Mouse (Mus musculus): ENCODE measurements around the gene Adgrb3. TPM values are rescaled to one million over a fixed set of nuclear protein-coding genes. Genes with fewer than 3 reads are reported as not detected.
A peak's percentile ranks its signal among the peaks of the same experiment; 100 is the strongest.

Adgrb3 gene
- polyA plus RNA-seq, 1 experiment from 2014 or later: 2.1 TPM

- H3K4me3 ChIP-seq (ENCODE audit: low read depth, low read length): no peak overlapping the region
- H3K27ac ChIP-seq (ENCODE audit: low read depth, low read length): no peak overlapping the region
- ATAC-seq: no peak
- no peak overlapping the region for H3K9ac ChIP-seq (ENCODE audit: low read depth, low read length)
- 90% methylated on average over 1 of the region's 1 CpGs for WGBS
- H3K4me2 ChIP-seq (replicated peaks; ENCODE audit: low read depth): no peak overlapping the region
- H3K27me3 ChIP-seq (replicated peaks; ENCODE audit: control insufficient read depth, insufficient read depth, low read length): no peaks in the 10 kb centered on the region
- no peaks in the 10 kb centered on the region for H3K9me3 ChIP-seq (ENCODE audit: control insufficient read depth)
- no peaks in the 10 kb centered on the region for H3K36me3 ChIP-seq (ENCODE audit: control insufficient read depth, insufficient read depth)
- H3K4me1 ChIP-seq (replicated peaks; ENCODE audit: control insufficient read depth, insufficient read depth, low read length): no peaks in the 10 kb centered on the region
- no peak for TF ChIP-seq CTCF (IDR thresholded peaks at IDR 0.05; ENCODE audit: low read depth)
These were observed 261.4 kb downstream of the Adgrb3 start for GRCm38 (mm10) chr1:25568096-25568495.

- ATAC-seq: no peak
- Histone ChIP-seq H3K4me3 (ENCODE audit: low read depth, low read length) (no peak overlapping the region), H3K9ac (ENCODE audit: low read depth, low read length) (no peak overlapping the region), H3K4me2 (replicated peaks; ENCODE audit: low read depth) (no peak overlapping the region), H3K27me3 (replicated peaks; ENCODE audit: control insufficient read depth, insufficient read depth, low read length) (no peaks in the 10 kb centered on the region), H3K27ac (ENCODE audit: low read depth, low read length) (no peak overlapping the region), H3K9me3 (ENCODE audit: control insufficient read depth) (no peaks in the 10 kb centered on the region), H3K4me1 (replicated peaks; ENCODE audit: control insufficient read depth, insufficient read depth, low read length) (no peaks in the 10 kb centered on the region), H3K36me3 (ENCODE audit: control insufficient read depth, insufficient read depth) (no peaks in the 10 kb centered on the region)
- WGBS: 83% methylated on average over 1 of the region's 1 CpGs
- TF ChIP-seq CTCF (IDR thresholded peaks at IDR 0.05; ENCODE audit: low read depth): no peak
These were observed 283.4 kb downstream of the Adgrb3 start for GRCm38 (mm10) chr1:25546072-25546471.

DNA sequence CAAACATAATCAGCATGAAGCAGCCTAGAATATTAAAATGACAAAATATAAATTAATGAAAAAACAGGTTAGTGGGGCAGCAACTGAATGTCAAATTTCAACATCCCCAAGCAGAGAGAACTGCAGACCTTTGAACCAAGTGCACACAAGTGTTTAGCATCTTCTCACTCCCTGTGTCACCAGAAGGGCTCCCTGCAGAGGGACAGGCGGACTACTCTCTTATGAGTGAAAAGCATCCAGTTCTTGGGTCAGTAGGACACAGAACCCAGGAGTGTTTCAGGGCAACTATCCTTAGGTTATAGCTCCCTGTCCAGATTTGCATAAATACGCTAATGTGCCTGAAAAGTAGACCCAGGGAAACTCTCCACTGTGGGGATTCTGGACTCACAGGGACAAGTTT lies 285.6 kb downstream of the Adgrb3 start:
- no peak overlapping the region for H3K27ac ChIP-seq (ENCODE audit: low read depth, low read length)
- no peaks in the 10 kb centered on the region for H3K9me3 ChIP-seq (ENCODE audit: control insufficient read depth)
- no peaks in the 10 kb centered on the region for H3K4me1 ChIP-seq (replicated peaks; ENCODE audit: control insufficient read depth, insufficient read depth, low read length)
- 79% methylated on average over 2 of the region's 2 CpGs for WGBS
- H3K4me3 ChIP-seq (ENCODE audit: low read depth, low read length): no peak overlapping the region
- no peak for TF ChIP-seq CTCF (IDR thresholded peaks at IDR 0.05; ENCODE audit: low read depth)
- no peaks in the 10 kb centered on the region for H3K27me3 ChIP-seq (replicated peaks; ENCODE audit: control insufficient read depth, insufficient read depth, low read length)
- H3K4me2 ChIP-seq (replicated peaks; ENCODE audit: low read depth): no peak overlapping the region
- H3K36me3 ChIP-seq (ENCODE audit: control insufficient read depth, insufficient read depth): no peaks in the 10 kb centered on the region
- no peak for ATAC-seq
- H3K9ac ChIP-seq (ENCODE audit: low read depth, low read length): no peak overlapping the region

DNA sequence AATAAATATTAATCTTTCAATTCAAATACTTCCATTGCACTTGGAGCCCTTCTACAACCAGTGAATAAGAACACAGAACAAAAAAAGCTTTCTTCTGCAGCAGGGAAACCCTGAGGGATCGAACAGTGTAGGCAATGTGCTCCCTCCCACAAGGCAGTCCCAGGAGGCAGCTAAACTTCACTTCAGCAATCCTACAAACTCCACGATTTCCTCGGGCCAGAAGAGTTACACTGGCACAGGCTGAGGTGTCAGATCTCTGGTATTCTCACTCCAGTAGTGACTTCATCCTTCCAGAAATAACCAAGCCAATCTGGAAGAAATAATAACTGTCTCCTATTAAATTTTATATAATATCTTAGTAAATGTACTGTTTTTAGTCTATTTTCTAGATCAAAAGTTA lies 286.6 kb downstream of the Adgrb3 start:
- no peak for TF ChIP-seq CTCF (IDR thresholded peaks at IDR 0.05; ENCODE audit: low read depth)
- no peak for ATAC-seq

GRCm38 (mm10) chr1:25526976-25527375 lies 302.5 kb downstream of the Adgrb3 start:
- Histone ChIP-seq H3K27ac (ENCODE audit: low read depth, low read length) (no peak overlapping the region), H3K9ac (ENCODE audit: low read depth, low read length) (no peak overlapping the region), H3K36me3 (ENCODE audit: control insufficient read depth, insufficient read depth) (no peaks in the 10 kb centered on the region), H3K27me3 (replicated peaks; ENCODE audit: control insufficient read depth, insufficient read depth, low read length) (no peaks in the 10 kb centered on the region), H3K4me3 (ENCODE audit: low read depth, low read length) (no peak overlapping the region), H3K4me2 (replicated peaks; ENCODE audit: low read depth) (no peak overlapping the region), H3K4me1 (replicated peaks; ENCODE audit: control insufficient read depth, insufficient read depth, low read length) (no peaks in the 10 kb centered on the region), H3K9me3 (ENCODE audit: control insufficient read depth) (no peaks in the 10 kb centered on the region)
- peak; percentile 27; the same call in 1 of the 2 replicates for TF ChIP-seq CTCF (IDR thresholded peaks at IDR 0.05; ENCODE audit: low read depth)
- 60% methylated on average over 4 of the region's 4 CpGs for WGBS
- ATAC-seq: no peak

More for the DNA sequence above, 286.6 kb downstream of the Adgrb3 start:
- Histone ChIP-seq H3K27me3 (replicated peaks; ENCODE audit: control insufficient read depth, insufficient read depth, low read length) (no peaks in the 10 kb centered on the region), H3K4me3 (ENCODE audit: low read depth, low read length) (no peak overlapping the region), H3K27ac (ENCODE audit: low read depth, low read length) (no peak overlapping the region), H3K4me1 (replicated peaks; ENCODE audit: control insufficient read depth, insufficient read depth, low read length) (no peaks in the 10 kb centered on the region), H3K9ac (ENCODE audit: low read depth, low read length) (no peak overlapping the region), H3K4me2 (replicated peaks; ENCODE audit: low read depth) (no peak overlapping the region), H3K9me3 (ENCODE audit: control insufficient read depth) (no peaks in the 10 kb centered on the region), H3K36me3 (ENCODE audit: control insufficient read depth, insufficient read depth) (no peaks in the 10 kb centered on the region)
- WGBS: 66% methylated on average over 3 of the region's 3 CpGs

DNA sequence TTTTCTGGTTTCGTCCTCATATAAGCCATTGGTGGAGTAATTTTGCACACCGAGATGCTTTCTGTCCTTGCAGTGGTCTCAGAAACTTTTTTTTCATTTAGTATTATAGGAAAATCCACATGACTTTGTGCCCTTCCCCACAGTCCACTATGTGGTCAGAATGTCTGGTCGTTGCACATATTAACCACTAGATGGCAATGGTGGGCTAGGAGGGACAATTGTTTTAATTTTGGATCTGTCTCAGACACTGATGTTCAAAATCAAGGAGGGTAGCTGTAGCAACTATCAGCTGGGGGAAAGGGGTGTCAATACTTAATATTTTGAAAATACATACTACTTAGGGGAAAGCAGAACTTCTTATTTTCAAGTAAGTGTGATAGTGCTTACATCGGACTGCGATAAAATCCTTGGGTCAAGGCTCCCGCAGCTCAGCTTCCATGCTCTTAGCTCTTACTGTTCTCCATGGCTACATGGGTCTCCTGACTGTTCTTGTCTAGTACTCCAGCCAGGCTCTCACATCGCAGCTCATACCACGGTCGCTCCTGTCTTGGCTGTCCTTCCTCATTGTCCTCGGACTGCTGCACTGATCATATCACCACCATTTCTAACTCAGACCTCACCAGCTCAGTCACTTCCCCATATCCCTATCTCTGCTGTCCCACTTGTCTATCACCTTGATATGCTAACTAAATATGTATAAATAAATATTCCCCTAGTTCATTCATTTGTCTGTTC lies 319.0 kb downstream of the Adgrb3 start:
- peak; percentile 82 for TF ChIP-seq CTCF (IDR thresholded peaks at IDR 0.05; ENCODE audit: low read depth)
- Histone ChIP-seq H3K27ac (ENCODE audit: low read depth, low read length) (no peak overlapping the region), H3K4me2 (replicated peaks; ENCODE audit: low read depth) (no peak overlapping the region), H3K4me3 (ENCODE audit: low read depth, low read length) (no peak overlapping the region), H3K9ac (ENCODE audit: low read depth, low read length) (no peak overlapping the region), H3K9me3 (ENCODE audit: control insufficient read depth) (no peaks in the 10 kb centered on the region), H3K36me3 (ENCODE audit: control insufficient read depth, insufficient read depth) (no peaks in the 10 kb centered on the region), H3K4me1 (replicated peaks; ENCODE audit: control insufficient read depth, insufficient read depth, low read length) (no peaks in the 10 kb centered on the region), H3K27me3 (replicated peaks; ENCODE audit: control insufficient read depth, insufficient read depth, low read length) (no peaks in the 10 kb centered on the region)
- ATAC-seq: no peak
- 59% methylated on average over 10 of the region's 10 CpGs for WGBS

Data from intestine, postnatal 0 days (tissue).